Mouse (Mus musculus) embryonic fibroblast, embryonic 13.5 days (primary cell): Measurements from ENCODE around the gene Tnik.

ENCODE experiments used
- CTCF ChIP-seq: IDR thresholded peaks from 2 replicates; pipeline ENCODE4 v1.5.1; 2011; ENCODE audit warnings: mild to moderate bottlenecking, control low read depth, low read length, moderate library complexity, borderline replicate concordance; ENCODE audit not compliant: insufficient read depth
- POLR2A ChIP-seq: IDR thresholded peaks from 2 replicates; pipeline ENCODE4 v1.6.1; 2011; ENCODE audit warnings: low read depth, mild to moderate bottlenecking, control low read depth, low read length, moderate library complexity

- TF ChIP-seq POLR2A (no peak), CTCF (no peak)
Observed at GRCm38 (mm10) chr3:28271884-28272283, 8.9 kb downstream of the Tnik start.
